Mouse (Mus musculus) small intestine, adult 2 months (tissue): ENCODE results near the gene Rorb. TPM values are rescaled to one million over a fixed set of nuclear protein-coding genes. Genes with fewer than 3 reads are reported as not detected.

ENCODE experiments used
- H3K27ac ChIP-seq: fragments of 200-500 bp; 2 replicates; pipeline ENCODE4 v1.5.1; 2012; ENCODE audit warnings: low read depth, low read length, control low read depth, inconsistent platforms; ENCODE audit not compliant: insufficient read depth
- H3K27me3 ChIP-seq: fragments of 200-500 bp; 2 replicates; pipeline ENCODE4 v1.6.1; 2012; ENCODE audit warnings: mild to moderate bottlenecking, moderate library complexity, low read length, inconsistent platforms; ENCODE audit not compliant: control insufficient read depth, insufficient read depth
- H3K36me3 ChIP-seq: fragments of 200-500 bp; 2 replicates; pipeline ENCODE4 v1.6.1; 2012; ENCODE audit warnings: mild to moderate bottlenecking, low read length, control low read depth, inconsistent platforms; ENCODE audit not compliant: control insufficient read depth, insufficient read depth
- H3K4me1 ChIP-seq: fragments of 200-500 bp; 2 replicates; pipeline ENCODE4 v1.6.1; 2012; ENCODE audit warnings: low read length, inconsistent platforms, mixed read lengths; ENCODE audit not compliant: control insufficient read depth, insufficient read depth, insufficient read length
- H3K4me3 ChIP-seq: fragments of 200-500 bp; 2 replicates; pipeline ENCODE4 v1.5.1; 2012; ENCODE audit warnings: low read depth, mild to moderate bottlenecking, control low read depth, inconsistent platforms, low read length, moderate library complexity
- CTCF ChIP-seq: fragments of 200-500 bp; IDR thresholded peaks from 2 replicates; pipeline ENCODE4 v1.5.1; 2012; ENCODE audit warnings: low read depth, mild to moderate bottlenecking, control low read depth, inconsistent platforms, low read length, moderate library complexity, mixed read lengths; ENCODE audit not compliant: insufficient replicate concordance, insufficient read length; ENCODE audit errors: extremely low read depth
- POLR2A ChIP-seq: fragments of 200-500 bp; IDR thresholded peaks from 2 replicates; pipeline ENCODE4 v1.6.1; 2012; ENCODE audit warnings: low read depth, mild to moderate bottlenecking, control low read depth, inconsistent platforms, low read length, moderate library complexity
- WGBS: fragments of 180-500 bp; shearing (Covaris S2); methylation state at CpG from one replicate; pipeline ENCODE4 v1.1.7; 2018; 5-methylcytosine and 5-hydroxymethylcytosine counted together
- polyA plus RNA-seq: library from polyadenylated mRNA; depleted of rRNA; stranded (reverse); fragments of >200 nt; gene quantifications from 2 replicates; pipeline ENCODE4 v1.2.3, GENCODE M21; 2012

Rorb gene
- polyA plus RNA-seq, 1 experiment, result 0.04 TPM

DNA sequence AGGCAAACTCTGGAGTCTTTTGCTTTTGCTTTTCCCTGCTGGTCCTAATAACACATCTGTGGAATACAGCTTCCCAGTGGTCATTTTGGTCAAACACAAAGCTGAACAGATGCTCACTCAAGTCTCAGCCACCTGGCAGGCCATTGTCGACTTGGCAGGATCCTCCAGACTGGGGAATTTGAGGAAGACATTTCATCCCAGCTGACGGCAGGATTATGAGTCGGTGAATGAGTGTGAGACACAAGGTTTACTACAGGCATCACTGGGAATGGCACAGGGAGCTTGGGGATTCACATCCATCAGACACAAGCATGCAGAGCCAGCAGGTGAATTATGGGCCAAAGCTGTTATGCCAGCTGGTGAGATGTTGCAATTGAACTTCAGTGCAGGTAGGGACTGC is 201.4 kb downstream of the Rorb start:
- Histone ChIP-seq H3K4me3 (no peak overlapping the region), H3K4me1 (peaks cover 3% of the 10 kb centered on the region; the same call in 1 of the 2 replicates), H3K27me3 (no peaks in the 10 kb centered on the region), H3K36me3 (no peaks in the 10 kb centered on the region), H3K27ac (no peak overlapping the region)
- TF ChIP-seq CTCF, result no peak
- TF ChIP-seq POLR2A, result no peak
- WGBS, result 77% methylated on average over 3 of the region's 3 CpGs

DNA sequence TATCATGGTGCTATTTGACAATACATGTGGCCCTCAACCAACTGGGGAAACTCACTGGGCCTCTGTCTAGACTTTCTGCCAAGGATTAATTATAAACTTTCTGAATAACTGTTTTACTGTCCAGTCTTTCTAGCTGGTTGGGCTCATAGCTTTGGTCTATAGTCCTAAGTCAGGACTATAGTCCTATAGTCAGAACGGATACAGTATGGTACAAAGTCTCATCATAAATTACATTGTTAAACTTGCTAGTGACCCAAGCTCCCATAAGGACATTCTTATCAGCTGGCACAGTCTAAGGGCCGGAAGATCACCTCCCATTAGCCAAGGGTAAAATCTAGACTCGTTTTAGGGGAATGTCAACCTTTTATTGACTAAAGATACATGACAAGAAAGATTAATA is 205.5 kb downstream of the Rorb start:
- TF ChIP-seq CTCF (no peak), POLR2A (no peak)
- H3K27ac ChIP-seq, result no peak overlapping the region
- no peaks in the 10 kb centered on the region for H3K36me3 ChIP-seq
- H3K4me1 ChIP-seq, result peaks cover 10% of the 10 kb centered on the region; the same call in 1 of the 2 replicates
- no peak overlapping the region for H3K4me3 ChIP-seq
- 14% methylated on average over 3 of the region's 3 CpGs for WGBS
- no peaks in the 10 kb centered on the region for H3K27me3 ChIP-seq

DNA sequence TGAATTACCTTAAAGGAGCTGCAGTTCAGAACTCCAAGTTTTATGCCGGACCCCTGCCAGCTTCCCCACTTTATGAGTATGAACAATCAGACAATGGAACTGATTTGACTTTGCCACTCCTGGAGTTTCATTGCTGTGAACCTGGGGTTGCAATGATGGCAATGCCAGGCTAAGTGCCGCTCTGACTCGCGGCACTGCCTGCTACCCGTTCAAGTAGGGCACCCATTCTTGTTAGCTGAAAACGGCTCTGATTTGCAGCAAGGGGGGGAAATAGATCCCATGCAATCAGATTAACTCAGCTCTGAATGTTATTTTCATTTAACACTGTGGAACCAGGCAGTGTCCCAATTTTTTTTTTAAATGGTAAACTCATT is 208.3 kb downstream of the Rorb start:
- TF ChIP-seq CTCF, result no peak
- no peak for TF ChIP-seq POLR2A
- H3K27ac ChIP-seq, result no peak overlapping the region
- H3K36me3 ChIP-seq, result no peaks in the 10 kb centered on the region
- H3K27me3 ChIP-seq, result no peaks in the 10 kb centered on the region
- H3K4me3 ChIP-seq, result no peak overlapping the region; the same call in 1 of the 2 replicates
- peaks cover 10% of the 10 kb centered on the region; the same call in 1 of the 2 replicates for H3K4me1 ChIP-seq
- 27% methylated on average over 6 of the region's 6 CpGs for WGBS

DNA sequence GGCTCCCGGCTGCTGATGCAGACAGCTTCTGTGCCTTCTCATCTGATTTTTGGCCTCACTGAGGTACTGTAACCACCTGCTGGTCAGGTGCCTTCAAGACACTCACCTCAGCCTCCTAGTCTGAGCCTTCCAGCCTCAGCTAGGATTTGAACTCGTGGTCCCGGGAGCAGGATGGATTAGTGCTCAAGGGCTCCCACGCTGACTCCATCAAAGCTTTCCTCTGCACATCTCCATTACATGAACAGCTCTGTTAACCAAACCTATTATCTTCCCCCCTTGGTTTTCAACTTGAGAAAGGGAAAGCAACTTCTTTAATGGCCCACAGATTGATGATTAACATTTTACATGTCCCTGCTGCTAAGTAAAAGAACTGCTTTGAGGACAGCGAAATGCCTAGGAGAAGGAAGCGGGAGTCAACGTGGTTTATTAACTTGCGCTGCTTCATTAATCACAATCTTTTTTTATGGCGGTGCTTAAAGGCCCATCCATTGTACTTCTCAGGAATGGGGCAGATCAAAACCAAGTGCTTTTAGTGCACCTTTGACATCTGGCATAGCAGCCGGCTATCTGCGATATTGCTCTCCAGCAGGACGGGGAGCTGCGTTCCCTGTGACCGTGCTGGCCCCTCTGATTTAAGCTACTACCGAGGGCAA is 208.8 kb downstream of the Rorb start:
- Histone ChIP-seq H3K4me3 (no peak overlapping the region; the same call in 1 of the 2 replicates), H3K36me3 (no peaks in the 10 kb centered on the region), H3K27me3 (no peaks in the 10 kb centered on the region), H3K27ac (no peak overlapping the region), H3K4me1 (peaks cover 10% of the 10 kb centered on the region; the same call in 1 of the 2 replicates)
- 26% methylated on average over 15 of the region's 15 CpGs for WGBS
- TF ChIP-seq CTCF, result no peak
- no peak for TF ChIP-seq POLR2A

DNA sequence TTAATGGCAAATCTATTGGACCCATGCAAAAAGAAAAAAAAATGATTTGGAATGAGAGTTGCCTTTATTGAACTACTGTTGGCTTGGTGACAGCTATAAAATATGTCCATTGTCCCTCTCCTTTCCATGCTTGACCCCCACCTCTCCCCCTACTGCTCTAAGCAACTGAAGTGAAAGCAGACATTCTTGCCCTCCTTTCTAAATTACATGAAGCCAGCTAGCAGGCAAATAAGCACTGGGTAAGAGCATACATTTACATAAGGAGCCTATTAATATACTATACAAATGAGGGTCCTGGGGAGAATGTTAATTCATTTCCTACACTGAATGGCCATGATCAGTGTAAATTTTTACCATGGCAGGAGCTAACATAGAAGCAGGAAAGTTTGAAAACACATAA is 212.8 kb downstream of the Rorb start:
- H3K4me1 ChIP-seq, result peaks cover 7% of the 10 kb centered on the region; the same call in 1 of the 2 replicates
- H3K27ac ChIP-seq, result no peak overlapping the region
- H3K4me3 ChIP-seq, result no peak overlapping the region
- TF ChIP-seq POLR2A, result no peak
- no peak for TF ChIP-seq CTCF
- H3K36me3 ChIP-seq, result no peaks in the 10 kb centered on the region
- H3K27me3 ChIP-seq, result no peaks in the 10 kb centered on the region

DNA sequence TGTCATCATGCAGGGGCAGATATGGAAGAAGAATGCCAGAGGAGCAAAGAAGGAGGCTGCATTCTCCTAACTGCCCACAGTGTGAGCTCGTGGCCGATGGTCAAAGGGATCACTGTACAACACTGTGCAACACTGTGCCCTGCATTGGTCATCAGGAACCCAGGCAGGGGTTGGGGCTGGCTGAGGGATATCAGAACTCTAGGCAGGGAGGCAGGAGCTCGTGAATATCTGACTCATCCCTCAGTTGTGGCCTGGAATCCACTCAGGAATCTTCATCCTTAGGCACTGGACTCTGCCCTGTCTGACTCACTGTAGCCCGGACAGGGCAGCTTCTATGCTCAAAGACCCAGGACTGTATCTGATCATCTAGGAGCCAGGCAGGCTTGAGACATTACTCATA is 220.8 kb downstream of the Rorb start:
- H3K4me1 ChIP-seq, result peaks cover 11% of the 10 kb centered on the region; the same call in 1 of the 2 replicates
- H3K4me3 ChIP-seq, result no peak overlapping the region
- no peaks in the 10 kb centered on the region for H3K27me3 ChIP-seq
- no peaks in the 10 kb centered on the region for H3K36me3 ChIP-seq
- 59% methylated on average over 4 of the region's 4 CpGs for WGBS
- no peak for TF ChIP-seq POLR2A
- TF ChIP-seq CTCF, result no peak
- peak overlapping the region; percentile 54; the same call in 1 of the 2 replicates for H3K27ac ChIP-seq

DNA sequence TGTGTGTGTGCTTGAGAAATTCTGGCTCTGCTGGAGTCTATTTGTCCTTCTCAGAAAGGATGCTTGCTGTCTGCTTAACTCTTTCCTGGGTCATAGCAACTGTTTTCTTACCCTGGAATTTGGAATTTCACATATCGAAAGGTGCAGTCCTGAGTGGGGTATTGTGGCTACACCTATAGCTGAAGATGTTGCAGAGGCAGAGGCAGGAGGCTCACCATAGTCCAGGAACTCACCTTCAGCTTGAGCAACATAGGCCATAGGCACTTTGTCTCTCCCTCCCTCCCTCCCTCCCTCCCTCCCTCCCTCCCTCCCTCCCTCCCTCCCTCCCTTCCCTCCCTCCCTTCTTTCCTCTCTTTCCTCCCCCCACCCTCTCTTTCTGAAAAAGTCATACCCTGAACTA is 221.4 kb downstream of the Rorb start:
- no peaks in the 10 kb centered on the region for H3K27me3 ChIP-seq
- no peak overlapping the region for H3K4me3 ChIP-seq
- H3K4me1 ChIP-seq, result peaks cover 11% of the 10 kb centered on the region; the same call in 1 of the 2 replicates
- 98% methylated on average over 1 of the region's 1 CpGs for WGBS
- no peak for TF ChIP-seq CTCF
- TF ChIP-seq POLR2A, result no peak
- H3K27ac ChIP-seq, result peak overlapping the region; percentile 55
- H3K36me3 ChIP-seq, result no peaks in the 10 kb centered on the region
